Mouse (Mus musculus): ENCODE results near the gene Esrp2. TPM values are rescaled to one million over a fixed set of nuclear protein-coding genes. Genes with fewer than 3 reads are reported as not detected.

The Esrp2 gene
- polyA plus RNA-seq, 1 experiment from 2014 or later: 25.4 TPM

- ATAC-seq (replicated peaks; ENCODE audit: low FRiP score, low TSS enrichment, low read depth) (no peak), DNase-seq (ENCODE audit: low spot score) (no peak)
- Histone ChIP-seq H3K4me2 (ENCODE audit: low read length) (no peak overlapping the region), H3K4me1 (replicated peaks; ENCODE audit: control insufficient read depth, insufficient read depth, low read length) (peaks cover 14% of the 10 kb centered on the region; the same call in 1 of the 2 replicates), H3K27ac (ENCODE audit: low read depth) (no peak overlapping the region), H3K36me3 (ENCODE audit: control insufficient read depth, insufficient read depth, low read length) (no peaks in the 10 kb centered on the region), H3K4me3 (ENCODE audit: low read depth, low read length) (no peak overlapping the region), H3K27me3 (replicated peaks; ENCODE audit: control insufficient read depth, insufficient read depth, low read length) (peaks cover 27% of the 10 kb centered on the region), H3K9ac (ENCODE audit: low read length) (no peak overlapping the region), H3K9me3 (ENCODE audit: control insufficient read depth, low read length) (no peaks in the 10 kb centered on the region)
- 71% methylated on average over 5 of the region's 5 CpGs for WGBS
Measured at GRCm38 (mm10) chr8:106140191-106140590, 3.4 kb upstream of the Esrp2 start.

- WGBS: 12% methylated on average over 7 of the region's 7 CpGs
- Histone ChIP-seq H3K9me3 (ENCODE audit: control insufficient read depth, low read length) (no peaks in the 10 kb centered on the region), H3K36me3 (ENCODE audit: control insufficient read depth, insufficient read depth, low read length) (no peaks in the 10 kb centered on the region), H3K4me2 (ENCODE audit: low read length) (peak overlapping the region; percentile 85), H3K27ac (ENCODE audit: low read depth) (peak overlapping the region; percentile 52), H3K4me3 (ENCODE audit: low read depth, low read length) (peak overlapping the region; percentile 49), H3K9ac (ENCODE audit: low read length) (peak overlapping the region; percentile 53), H3K4me1 (replicated peaks; ENCODE audit: control insufficient read depth, insufficient read depth, low read length) (peaks cover 14% of the 10 kb centered on the region; the same call in 1 of the 2 replicates), H3K27me3 (replicated peaks; ENCODE audit: control insufficient read depth, insufficient read depth, low read length) (peaks cover 41% of the 10 kb centered on the region)
- ATAC-seq (replicated peaks; ENCODE audit: low FRiP score, low TSS enrichment, low read depth) (no peak), DNase-seq (ENCODE audit: low spot score) (no peak)
Measured at GRCm38 (mm10) chr8:106138616-106139015, 1.8 kb upstream of the Esrp2 start.

GRCm38 (mm10) chr8:106137906-106138477 is 1.2 kb upstream of the Esrp2 start:
- Histone ChIP-seq H3K36me3 (ENCODE audit: control insufficient read depth, insufficient read depth, low read length) (0 out of 2 replicates have a peak, but pooled peaks cover 1% of the 10 kb centered on the region), H3K4me2 (ENCODE audit: low read length) (peak overlapping the region; percentile 85), H3K27ac (ENCODE audit: low read depth) (peak overlapping the region; percentile 60), H3K4me1 (replicated peaks; ENCODE audit: control insufficient read depth, insufficient read depth, low read length) (peaks cover 14% of the 10 kb centered on the region; the same call in 1 of the 2 replicates), H3K4me3 (ENCODE audit: low read depth, low read length) (peak overlapping the region; percentile 49), H3K27me3 (replicated peaks; ENCODE audit: control insufficient read depth, insufficient read depth, low read length) (peaks cover 41% of the 10 kb centered on the region), H3K9ac (ENCODE audit: low read length) (peak overlapping the region; percentile 53), H3K9me3 (ENCODE audit: control insufficient read depth, low read length) (no peaks in the 10 kb centered on the region)
- 1% methylated on average over 24 of the region's 24 CpGs for WGBS
- DNase-seq (ENCODE audit: low spot score): peak; percentile 81
- ATAC-seq (replicated peaks; ENCODE audit: low FRiP score, low TSS enrichment, low read depth): 0 out of 2 replicates have a peak, but pooled peaks have one; percentile 9

GRCm38 (mm10) chr8:106137218-106137905 is 588 bp upstream of the Esrp2 start:
- no peak for ATAC-seq (replicated peaks; ENCODE audit: low FRiP score, low TSS enrichment, low read depth)

GRCm38 (mm10) chr8:106135672-106136071 is 1.1 kb downstream of the Esrp2 start:
- Histone ChIP-seq H3K36me3 (ENCODE audit: control insufficient read depth, insufficient read depth, low read length) (peaks cover 24% of the 10 kb centered on the region), H3K4me2 (ENCODE audit: low read length) (peak overlapping the region; percentile 85), H3K9me3 (ENCODE audit: control insufficient read depth, low read length) (no peaks in the 10 kb centered on the region), H3K9ac (ENCODE audit: low read length) (peak overlapping the region; percentile 53), H3K27ac (ENCODE audit: low read depth) (peak overlapping the region; percentile 80), H3K4me1 (replicated peaks; ENCODE audit: control insufficient read depth, insufficient read depth, low read length) (peaks cover 14% of the 10 kb centered on the region; the same call in 1 of the 2 replicates), H3K27me3 (replicated peaks; ENCODE audit: control insufficient read depth, insufficient read depth, low read length) (peaks cover 41% of the 10 kb centered on the region), H3K4me3 (ENCODE audit: low read depth, low read length) (peak overlapping the region; percentile 49)
- 4% methylated on average over 19 of the region's 19 CpGs for WGBS
- DNase-seq (ENCODE audit: low spot score) (peak; percentile 74), ATAC-seq (replicated peaks; ENCODE audit: low FRiP score, low TSS enrichment, low read depth) (peak; percentile 4; the same call in 1 of the 2 replicates)

More at GRCm38 (mm10) chr8:106137218-106137905, 588 bp upstream of the Esrp2 start:
- Histone ChIP-seq H3K27me3 (replicated peaks; ENCODE audit: control insufficient read depth, insufficient read depth, low read length) (peaks cover 41% of the 10 kb centered on the region), H3K4me2 (ENCODE audit: low read length) (peak overlapping the region; percentile 85), H3K4me1 (replicated peaks; ENCODE audit: control insufficient read depth, insufficient read depth, low read length) (peaks cover 14% of the 10 kb centered on the region; the same call in 1 of the 2 replicates), H3K4me3 (ENCODE audit: low read depth, low read length) (peak overlapping the region; percentile 49), H3K27ac (ENCODE audit: low read depth) (peak overlapping the region; percentile 60), H3K9me3 (ENCODE audit: control insufficient read depth, low read length) (no peaks in the 10 kb centered on the region), H3K36me3 (ENCODE audit: control insufficient read depth, insufficient read depth, low read length) (peaks cover 8% of the 10 kb centered on the region), H3K9ac (ENCODE audit: low read length) (peak overlapping the region; percentile 53)
- WGBS: 7% methylated on average over 22 of the region's 22 CpGs
- no peak for DNase-seq (ENCODE audit: low spot score)

- H3K9me3 ChIP-seq (ENCODE audit: control insufficient read depth, low read length): no peaks in the 10 kb centered on the region
- peaks cover 14% of the 10 kb centered on the region; the same call in 1 of the 2 replicates for H3K4me1 ChIP-seq (replicated peaks; ENCODE audit: control insufficient read depth, insufficient read depth, low read length)
- H3K36me3 ChIP-seq (ENCODE audit: control insufficient read depth, insufficient read depth, low read length): peaks cover 32% of the 10 kb centered on the region
- peak overlapping the region; percentile 53 for H3K9ac ChIP-seq (ENCODE audit: low read length)
- H3K27me3 ChIP-seq (replicated peaks; ENCODE audit: control insufficient read depth, insufficient read depth, low read length): peaks cover 41% of the 10 kb centered on the region
- peak overlapping the region; percentile 85 for H3K4me2 ChIP-seq (ENCODE audit: low read length)
- ATAC-seq (replicated peaks; ENCODE audit: low FRiP score, low TSS enrichment, low read depth) (peak; percentile 71), DNase-seq (ENCODE audit: low spot score) (peak; percentile 85)
- WGBS: 16% methylated on average over 14 of the region's 14 CpGs
- H3K27ac ChIP-seq (ENCODE audit: low read depth): peak overlapping the region; percentile 80
- peak overlapping the region; percentile 49 for H3K4me3 ChIP-seq (ENCODE audit: low read depth, low read length)
Measured at GRCm38 (mm10) chr8:106134751-106135571, 1.8 kb downstream of the Esrp2 start.

GRCm38 (mm10) chr8:106133946-106134345 is 2.8 kb downstream of the Esrp2 start:
- Histone ChIP-seq H3K4me2 (ENCODE audit: low read length) (no peak overlapping the region), H3K27me3 (replicated peaks; ENCODE audit: control insufficient read depth, insufficient read depth, low read length) (peaks cover 41% of the 10 kb centered on the region)

GRCm38 (mm10) chr8:106133526-106133925 is 3.2 kb downstream of the Esrp2 start:
- 67% methylated on average over 13 of the region's 13 CpGs for WGBS

More at GRCm38 (mm10) chr8:106133946-106134345, 2.8 kb downstream of the Esrp2 start:
- DNase-seq (ENCODE audit: low spot score): no peak
- H3K4me3 ChIP-seq (ENCODE audit: low read depth, low read length): no peak overlapping the region
- H3K9me3 ChIP-seq (ENCODE audit: control insufficient read depth, low read length): no peaks in the 10 kb centered on the region
- H3K36me3 ChIP-seq (ENCODE audit: control insufficient read depth, insufficient read depth, low read length): peaks cover 42% of the 10 kb centered on the region
- H3K27ac ChIP-seq (ENCODE audit: low read depth): no peak overlapping the region
- H3K4me1 ChIP-seq (replicated peaks; ENCODE audit: control insufficient read depth, insufficient read depth, low read length): peaks cover 14% of the 10 kb centered on the region; the same call in 1 of the 2 replicates
- H3K9ac ChIP-seq (ENCODE audit: low read length): no peak overlapping the region
- WGBS: 71% methylated on average over 6 of the region's 6 CpGs
- ATAC-seq (replicated peaks; ENCODE audit: low FRiP score, low TSS enrichment, low read depth): no peak

More at GRCm38 (mm10) chr8:106133526-106133925, 3.2 kb downstream of the Esrp2 start:
- peaks cover 46% of the 10 kb centered on the region for H3K36me3 ChIP-seq (ENCODE audit: control insufficient read depth, insufficient read depth, low read length)
- H3K4me2 ChIP-seq (ENCODE audit: low read length): no peak overlapping the region
- no peak overlapping the region for H3K27ac ChIP-seq (ENCODE audit: low read depth)
- DNase-seq (ENCODE audit: low spot score) (no peak), ATAC-seq (replicated peaks; ENCODE audit: low FRiP score, low TSS enrichment, low read depth) (no peak)
- H3K27me3 ChIP-seq (replicated peaks; ENCODE audit: control insufficient read depth, insufficient read depth, low read length): peaks cover 41% of the 10 kb centered on the region
- peaks cover 14% of the 10 kb centered on the region; the same call in 1 of the 2 replicates for H3K4me1 ChIP-seq (replicated peaks; ENCODE audit: control insufficient read depth, insufficient read depth, low read length)
- H3K9me3 ChIP-seq (ENCODE audit: control insufficient read depth, low read length): no peaks in the 10 kb centered on the region
- no peak overlapping the region for H3K9ac ChIP-seq (ENCODE audit: low read length)
- H3K4me3 ChIP-seq (ENCODE audit: low read depth, low read length): no peak overlapping the region

Data from intestine, embryonic 14.5 days (tissue).